Mouse (Mus musculus) limb, embryonic 13.5 days (tissue): ENCODE data around the gene Gm20661. TPM values are rescaled to one million over a fixed set of nuclear protein-coding genes. Genes with fewer than 3 reads are reported as not detected.
A peak's percentile ranks its signal among the peaks of the same experiment; 100 is the strongest.

Experiments
- ATAC-seq: fragments of 200-750 bp; cut with Nextera tagmentation; 2 replicates; pipeline ENCODE4 v1.8.0; 2017; ENCODE audit warnings: low read depth, moderate number of reproducible peaks, moderate TSS enrichment; ENCODE audit not compliant: low FRiP score
- H3K27ac ChIP-seq: fragments of 300-500 bp; sonication (generic); 2 replicates; pipeline ENCODE4 v1.5.1; 2015; ENCODE audit warnings: inconsistent platforms, mild to moderate bottlenecking, moderate library complexity
- H3K27me3 ChIP-seq: fragments of 300-500 bp; sonication (generic); 2 replicates; pipeline ENCODE4 v1.6.1; 2015; ENCODE audit warnings: mild to moderate bottlenecking, inconsistent platforms
- H3K36me3 ChIP-seq: fragments of 300-500 bp; sonication (generic); 2 replicates; pipeline ENCODE4 v1.6.1; 2015; ENCODE audit warnings: inconsistent platforms, mild to moderate bottlenecking, moderate library complexity
- H3K4me1 ChIP-seq: fragments of 300-500 bp; sonication (generic); 2 replicates; pipeline ENCODE4 v1.6.1; 2015; ENCODE audit warnings: inconsistent platforms
- H3K4me2 ChIP-seq: fragments of 300-500 bp; sonication (generic); replicated peaks from 2 replicates; pipeline ENCODE4 v1.6.1; 2015; ENCODE audit warnings: inconsistent platforms, mild to moderate bottlenecking, moderate library complexity
- H3K4me3 ChIP-seq: fragments of 300-500 bp; sonication (generic); 2 replicates; pipeline ENCODE4 v1.5.1; 2015; ENCODE audit warnings: moderate library complexity, mild to moderate bottlenecking, inconsistent platforms
- H3K9ac ChIP-seq: fragments of 300-500 bp; sonication (generic); 2 replicates; pipeline ENCODE4 v1.6.1; 2015; ENCODE audit warnings: mild to moderate bottlenecking, inconsistent platforms
- H3K9me3 ChIP-seq: fragments of 300-500 bp; sonication (generic); 2 replicates; pipeline ENCODE4 v1.6.1; 2016; ENCODE audit warnings: inconsistent platforms
- WGBS: fragments of 180-500 bp; shearing (Covaris S2); methylation state at CpG from one replicate; pipeline ENCODE4 v1.1.7; 2015; 5-methylcytosine and 5-hydroxymethylcytosine counted together
- polyA plus RNA-seq: library from polyadenylated mRNA; unstranded; fragments of >200 nt; fragmentation: Nextera tagmentation; extraction: Ambion mirVana; gene quantifications from 2 replicates; pipeline ENCODE4 v1.2.1, GENCODE M21; 2015

Gm20661 gene
- polyA plus RNA-seq, 1 experiment from 2014 or later, result 13.2 TPM

DNA sequence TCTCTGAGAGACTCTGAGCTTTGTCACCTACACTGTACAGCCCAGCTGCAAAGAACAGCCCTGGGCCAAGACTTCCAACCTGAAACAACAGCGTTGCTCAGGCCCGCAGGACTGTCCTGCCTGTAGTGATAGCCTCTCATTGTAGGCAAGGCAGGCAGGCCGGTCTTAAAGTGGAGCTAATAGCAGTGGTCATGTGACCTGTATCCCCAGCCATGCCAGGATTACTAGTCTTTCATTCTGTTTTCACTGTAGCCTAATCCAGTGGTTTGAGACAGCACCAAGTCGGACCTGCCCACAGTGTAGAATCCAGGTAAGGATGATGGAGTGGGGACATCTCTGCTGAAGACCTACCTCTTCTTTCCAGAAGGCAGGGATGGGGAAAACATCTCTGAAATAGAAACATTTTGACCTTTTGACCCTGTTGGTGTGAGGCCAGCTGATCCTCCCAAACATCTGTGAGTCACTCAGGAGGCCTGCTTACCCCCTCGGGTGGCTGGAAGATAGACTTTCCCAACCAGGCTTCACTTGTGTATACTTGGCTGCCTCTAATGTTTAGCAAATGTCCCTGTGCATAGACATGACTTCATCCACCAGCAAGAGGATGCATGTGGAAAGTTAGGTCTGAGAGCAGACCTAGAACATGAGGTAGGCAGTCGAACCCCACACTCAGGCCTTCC is 27.1 kb upstream of the Gm20661 start:
- Histone ChIP-seq H3K4me2 (no peak overlapping the region), H3K36me3 (peaks cover 41% of the 10 kb centered on the region), H3K9me3 (no peaks in the 10 kb centered on the region), H3K4me1 (peaks cover 10% of the 10 kb centered on the region), H3K4me3 (no peak overlapping the region), H3K27ac (no peak overlapping the region), H3K9ac (no peak overlapping the region), H3K27me3 (no peaks in the 10 kb centered on the region)
- no peak for ATAC-seq
- 76% methylated on average over 6 of the region's 6 CpGs for WGBS

GRCm38 (mm10) chr9:107957141-107957540 is 25.7 kb upstream of the Gm20661 start:
- WGBS, result 57% methylated on average over 6 of the region's 6 CpGs
- no peaks in the 10 kb centered on the region for H3K9me3 ChIP-seq
- ATAC-seq, result no peak
- H3K4me3 ChIP-seq, result no peak overlapping the region
- no peak overlapping the region for H3K9ac ChIP-seq
- H3K36me3 ChIP-seq, result peaks cover 54% of the 10 kb centered on the region
- no peaks in the 10 kb centered on the region for H3K27me3 ChIP-seq
- no peak overlapping the region for H3K27ac ChIP-seq
- H3K4me1 ChIP-seq, result 0 out of 2 replicates have a peak, but pooled peaks cover under 1% of the 10 kb centered on the region
- H3K4me2 ChIP-seq, result no peak overlapping the region

GRCm38 (mm10) chr9:107959896-107960295 is 23.0 kb upstream of the Gm20661 start:
- H3K4me3 ChIP-seq, result no peak overlapping the region
- no peak for ATAC-seq
- H3K4me2 ChIP-seq, result no peak overlapping the region
- H3K9ac ChIP-seq, result 0 out of 2 replicates have a peak overlapping the region, but pooled peaks have one; percentile 6
- peaks cover 67% of the 10 kb centered on the region for H3K36me3 ChIP-seq
- H3K4me1 ChIP-seq, result no peaks in the 10 kb centered on the region
- H3K9me3 ChIP-seq, result no peaks in the 10 kb centered on the region
- no peak overlapping the region for H3K27ac ChIP-seq
- 18% methylated on average over 6 of the region's 6 CpGs for WGBS
- H3K27me3 ChIP-seq, result no peaks in the 10 kb centered on the region

- WGBS, result 81% methylated on average over 4 of the region's 4 CpGs
- H3K36me3 ChIP-seq, result peaks cover 71% of the 10 kb centered on the region
These were observed 21.9 kb upstream of the Gm20661 start for GRCm38 (mm10) chr9:107960928-107961327.

GRCm38 (mm10) chr9:107961351-107961762 is 21.5 kb upstream of the Gm20661 start:
- H3K4me1 ChIP-seq, result no peaks in the 10 kb centered on the region
- H3K9me3 ChIP-seq, result no peaks in the 10 kb centered on the region
- no peak for ATAC-seq
- peaks cover 71% of the 10 kb centered on the region for H3K36me3 ChIP-seq
- no peak overlapping the region for H3K27ac ChIP-seq
- WGBS, result 89% methylated on average over 10 of the region's 10 CpGs
- H3K4me2 ChIP-seq, result no peak overlapping the region
- no peaks in the 10 kb centered on the region for H3K27me3 ChIP-seq
- H3K9ac ChIP-seq, result no peak overlapping the region
- no peak overlapping the region for H3K4me3 ChIP-seq

More at GRCm38 (mm10) chr9:107960928-107961327, 21.9 kb upstream of the Gm20661 start:
- no peak for ATAC-seq
- Histone ChIP-seq H3K4me2 (no peak overlapping the region), H3K4me1 (no peaks in the 10 kb centered on the region), H3K4me3 (no peak overlapping the region), H3K27me3 (no peaks in the 10 kb centered on the region), H3K9me3 (no peaks in the 10 kb centered on the region), H3K9ac (no peak overlapping the region), H3K27ac (no peak overlapping the region)

GRCm38 (mm10) chr9:107961881-107962280 is 21.0 kb upstream of the Gm20661 start:
- Histone ChIP-seq H3K9me3 (no peaks in the 10 kb centered on the region), H3K4me1 (no peaks in the 10 kb centered on the region), H3K27ac (no peak overlapping the region), H3K36me3 (peaks cover 71% of the 10 kb centered on the region), H3K4me3 (no peak overlapping the region), H3K9ac (no peak overlapping the region), H3K4me2 (no peak overlapping the region), H3K27me3 (no peaks in the 10 kb centered on the region)
- 64% methylated on average over 5 of the region's 5 CpGs for WGBS
- no peak for ATAC-seq

DNA sequence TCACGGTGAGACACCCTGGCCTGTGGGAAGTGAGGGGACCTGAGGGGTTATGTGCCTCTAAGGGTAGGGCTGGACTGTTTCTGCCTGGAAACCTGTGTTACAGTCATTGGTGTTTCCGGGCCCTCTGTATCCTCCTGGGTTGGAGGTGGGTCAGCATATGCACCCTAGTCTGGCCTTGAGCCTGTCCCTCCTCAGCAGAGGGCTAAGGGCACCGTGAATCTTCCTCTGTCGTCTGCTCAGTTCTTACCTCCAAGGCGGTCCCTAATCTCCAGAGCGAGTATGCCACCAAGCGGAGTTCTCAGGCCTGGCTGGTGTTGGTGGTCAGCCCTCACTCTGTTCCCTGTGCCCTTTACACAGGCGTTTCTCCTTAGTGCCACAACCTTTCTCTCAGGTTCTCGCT is 19.9 kb upstream of the Gm20661 start:
- no peak overlapping the region for H3K4me3 ChIP-seq
- no peak overlapping the region for H3K27ac ChIP-seq
- no peak for ATAC-seq
- H3K36me3 ChIP-seq, result peaks cover 67% of the 10 kb centered on the region
- H3K9ac ChIP-seq, result no peak overlapping the region
- WGBS, result 89% methylated on average over 9 of the region's 9 CpGs
- H3K27me3 ChIP-seq, result no peaks in the 10 kb centered on the region
- H3K9me3 ChIP-seq, result no peaks in the 10 kb centered on the region
- no peaks in the 10 kb centered on the region for H3K4me1 ChIP-seq
- no peak overlapping the region for H3K4me2 ChIP-seq

GRCm38 (mm10) chr9:107963700-107964099 is 19.2 kb upstream of the Gm20661 start:
- Histone ChIP-seq H3K27me3 (no peaks in the 10 kb centered on the region), H3K36me3 (peaks cover 64% of the 10 kb centered on the region), H3K27ac (no peak overlapping the region), H3K4me3 (no peak overlapping the region), H3K4me2 (no peak overlapping the region), H3K4me1 (no peaks in the 10 kb centered on the region), H3K9me3 (no peaks in the 10 kb centered on the region), H3K9ac (no peak overlapping the region)
- peak; percentile 80 for ATAC-seq
- WGBS, result 17% methylated on average over 5 of the region's 5 CpGs

DNA sequence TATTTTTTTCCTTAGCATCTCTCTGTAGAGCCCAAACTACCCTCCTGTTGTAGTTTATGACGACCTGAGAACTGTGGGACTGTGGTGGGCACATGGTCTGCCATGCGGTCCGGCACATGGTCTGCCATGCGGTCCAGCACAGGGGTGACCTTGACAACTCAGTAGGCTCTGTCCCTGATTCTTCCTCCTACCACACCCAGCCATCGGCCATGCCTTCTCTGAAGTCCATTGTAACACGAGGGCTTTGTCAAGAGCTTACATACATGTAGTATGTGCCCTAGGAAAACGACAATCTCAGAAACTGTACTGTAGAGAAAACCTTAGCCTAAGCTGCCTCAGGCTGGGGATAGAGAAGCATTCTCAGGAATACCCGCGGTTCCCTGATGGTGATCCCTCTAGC is 18.2 kb upstream of the Gm20661 start:
- Histone ChIP-seq H3K27ac (no peak overlapping the region), H3K4me1 (no peaks in the 10 kb centered on the region), H3K36me3 (peaks cover 66% of the 10 kb centered on the region), H3K4me2 (no peak overlapping the region), H3K9me3 (no peaks in the 10 kb centered on the region), H3K4me3 (no peak overlapping the region), H3K9ac (no peak overlapping the region), H3K27me3 (no peaks in the 10 kb centered on the region)
- no peak for ATAC-seq
- 93% methylated on average over 9 of the region's 9 CpGs for WGBS

DNA sequence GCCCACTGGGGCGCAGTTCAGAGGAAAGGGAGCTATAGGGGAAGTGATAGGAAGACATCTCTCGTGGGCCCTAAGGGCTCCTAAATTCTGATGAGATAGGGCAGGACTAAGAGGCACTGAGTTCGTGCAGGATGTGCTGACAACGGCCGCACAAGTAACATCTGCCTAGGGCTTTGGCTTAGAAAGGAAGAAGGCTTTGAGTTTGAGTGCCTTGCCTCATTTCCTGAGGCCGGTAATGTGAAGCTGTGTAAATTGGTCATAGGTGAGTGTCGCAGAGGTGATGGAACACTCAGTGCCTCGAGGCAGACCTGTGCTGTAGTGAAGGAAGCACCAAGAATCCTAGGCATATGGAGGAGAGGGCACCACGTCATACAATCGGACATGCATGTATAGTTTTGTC is 16.2 kb upstream of the Gm20661 start:
- H3K4me1 ChIP-seq, result no peaks in the 10 kb centered on the region

GRCm38 (mm10) chr9:107967437-107967836 is 15.4 kb upstream of the Gm20661 start:
- no peak overlapping the region for H3K27ac ChIP-seq
- H3K9me3 ChIP-seq, result no peaks in the 10 kb centered on the region
- WGBS, result 86% methylated on average over 6 of the region's 6 CpGs
- H3K4me1 ChIP-seq, result no peaks in the 10 kb centered on the region
- no peaks in the 10 kb centered on the region for H3K27me3 ChIP-seq
- H3K4me2 ChIP-seq, result no peak overlapping the region
- no peak overlapping the region for H3K4me3 ChIP-seq
- H3K36me3 ChIP-seq, result peaks cover 64% of the 10 kb centered on the region
- no peak for ATAC-seq
- no peak overlapping the region for H3K9ac ChIP-seq

More for the DNA sequence above, 16.2 kb upstream of the Gm20661 start:
- H3K4me2 ChIP-seq, result no peak overlapping the region
- H3K36me3 ChIP-seq, result peaks cover 65% of the 10 kb centered on the region
- H3K9me3 ChIP-seq, result no peaks in the 10 kb centered on the region
- no peak overlapping the region for H3K27ac ChIP-seq
- H3K27me3 ChIP-seq, result no peaks in the 10 kb centered on the region
- H3K4me3 ChIP-seq, result no peak overlapping the region
- no peak overlapping the region for H3K9ac ChIP-seq
- ATAC-seq, result no peak
- 86% methylated on average over 10 of the region's 10 CpGs for WGBS

DNA sequence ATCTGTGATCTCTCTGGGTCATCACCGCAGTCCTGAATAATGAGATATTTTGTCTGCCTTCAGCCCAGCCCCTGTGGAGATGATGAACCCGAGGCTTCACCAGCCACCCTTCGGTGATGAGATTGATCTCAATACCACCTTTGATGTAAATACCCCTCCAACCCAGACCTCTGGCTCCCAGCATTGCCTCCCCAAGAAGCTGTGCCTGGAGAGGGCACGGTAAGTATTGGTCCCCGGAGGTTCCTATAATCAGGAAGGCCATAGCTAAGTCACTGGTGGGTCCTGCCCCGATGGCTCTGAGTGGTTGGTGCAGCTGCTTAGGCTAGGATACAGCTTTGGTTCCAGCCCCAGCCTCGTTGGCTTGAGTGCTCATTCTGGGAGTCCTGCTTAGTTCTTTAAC is 14.3 kb upstream of the Gm20661 start:
- no peak for ATAC-seq
- H3K4me2 ChIP-seq, result no peak overlapping the region
- WGBS, result 92% methylated on average over 7 of the region's 7 CpGs
- H3K4me3 ChIP-seq, result no peak overlapping the region
- no peaks in the 10 kb centered on the region for H3K27me3 ChIP-seq
- H3K4me1 ChIP-seq, result no peaks in the 10 kb centered on the region
- H3K27ac ChIP-seq, result no peak overlapping the region
- no peak overlapping the region for H3K9ac ChIP-seq
- H3K9me3 ChIP-seq, result no peaks in the 10 kb centered on the region
- H3K36me3 ChIP-seq, result peaks cover 59% of the 10 kb centered on the region

GRCm38 (mm10) chr9:107970311-107970710 is 12.5 kb upstream of the Gm20661 start:
- H3K36me3 ChIP-seq, result peaks cover 50% of the 10 kb centered on the region
- no peak overlapping the region for H3K9ac ChIP-seq
- no peaks in the 10 kb centered on the region for H3K27me3 ChIP-seq
- peaks cover 9% of the 10 kb centered on the region for H3K4me1 ChIP-seq
- H3K4me2 ChIP-seq, result no peak overlapping the region
- 89% methylated on average over 5 of the region's 5 CpGs for whole genome bisulfite sequencing
- H3K4me3 ChIP-seq, result no peak overlapping the region
- no peaks in the 10 kb centered on the region for H3K9me3 ChIP-seq
- ATAC-seq, result no peak
- no peak overlapping the region for H3K27ac ChIP-seq
